Mouse (Mus musculus) left cerebral cortex, postnatal 10 days (tissue): Measurements from ENCODE around the gene Tomm20. TPM values are rescaled to one million over a fixed set of nuclear protein-coding genes. Genes with fewer than 3 reads are reported as not detected.
A peak's percentile ranks its signal among the peaks of the same experiment; 100 is the strongest.
"Not testable (repeated sequence)": the region's sequence is repeated elsewhere in the genome, so short reads cannot be mapped to it uniquely, and the experiment has no call there.

Experiments
- DNase-seq, 2 experiments: peaks; one replicate each; pipeline ENCODE4 v3.0.0; 2021 to 2022; ENCODE audit warnings: low spot score in 2 of 2, mixed read lengths in 1 of 2; ENCODE audit errors: extremely low spot score in 1 of 2
- intact Hi-C: fragments of 180-260 bp; cut with DNase I; formaldehyde crosslinking; loops from one replicate; pipeline ENCODE4 v1.15.1; 2025
- total RNA-seq, 2 experiments: library from RNA; stranded (reverse); gene quantifications; 2 replicates each; pipeline ENCODE4 v1.2.3; 2021

Gene Tomm20
- total RNA-seq: 100 to 1,000 TPM; 156 to 169 TPM

- peak; percentile 94 to 98 for DNase-seq
- intact Hi-C loops: no loop called here
Measured at GRCm38 (mm10) chr8:126945730-126946163, at the start of gene Tomm20. Gene Tomm20 (minus strand): TSS chr8:126945844.

GRCm38 (mm10) chr8:126994506-126994905, 48.9 kb upstream of the Tomm20 start:
- DNase-seq: no peak
- intact Hi-C loops: no loop called here

- intact Hi-C loops: loop anchor here (2.0 kb wide), 1 partner anchor 189 kb away; no protein-coding TSS in a partner anchor
- DNase-seq: no peak
Measured at GRCm38 (mm10) chr8:126989363-126990153, 43.9 kb upstream of the Tomm20 start.

- no peak for DNase-seq
- intact Hi-C loops: loop anchor here (2.0 kb wide), 1 partner anchor 190 kb away; no protein-coding TSS in a partner anchor
Measured at GRCm38 (mm10) chr8:126988346-126989006, 42.8 kb upstream of the Tomm20 start.

- DNase-seq: peak; percentile 66 to 81
- intact Hi-C loops: loop anchor here (1.0 kb wide), 1 partner anchor 153 kb away; no protein-coding TSS in a partner anchor
Measured at GRCm38 (mm10) chr8:126986495-126986894, 40.9 kb upstream of the Tomm20 start.

GRCm38 (mm10) chr8:126980046-126980445, 34.4 kb upstream of the Tomm20 start:
- intact Hi-C loops: no loop called here
- no peak for DNase-seq

GRCm38 (mm10) chr8:126979091-126979920, 33.7 kb upstream of the Tomm20 start:
- intact Hi-C loops: loop anchor here (5.0 kb wide), 1 partner anchor 482 kb away; no protein-coding TSS in a partner anchor
- no peak for DNase-seq

GRCm38 (mm10) chr8:126978535-126978934, 32.9 kb upstream of the Tomm20 start:
- not testable (repeated sequence) for DNase-seq
- intact Hi-C loops: loop anchor here (5.0 kb wide), 1 partner anchor 481 kb away; no protein-coding TSS in a partner anchor

GRCm38 (mm10) chr8:126978028-126978427, 32.4 kb upstream of the Tomm20 start:
- DNase-seq: no peak
- intact Hi-C loops: loop anchor here (5.0 kb wide), 1 partner anchor 481 kb away; no protein-coding TSS in a partner anchor

GRCm38 (mm10) chr8:126976608-126977348, 31.1 kb upstream of the Tomm20 start:
- DNase-seq: no peak
- intact Hi-C loops: loop anchor here (5.0 kb wide), 1 partner anchor 479 kb away; no protein-coding TSS in a partner anchor

- peak in 1 of 2 experiments; percentile 37 for DNase-seq
- intact Hi-C loops: loop anchor here (5.0 kb wide), 1 partner anchor 478 kb away; no protein-coding TSS in a partner anchor
Measured at GRCm38 (mm10) chr8:126975706-126976105, 30.1 kb upstream of the Tomm20 start.

- intact Hi-C loops: loop anchor here (5.0 kb wide), 1 partner anchor 37 kb away; no protein-coding TSS in a partner anchor
- DNase-seq: no peak
Measured at GRCm38 (mm10) chr8:126974511-126974910, 28.9 kb upstream of the Tomm20 start.

GRCm38 (mm10) chr8:126973686-126974265, 28.1 kb upstream of the Tomm20 start:
- DNase-seq: no peak
- intact Hi-C loops: loop anchor here (5.0 kb wide), 1 partner anchor 36 kb away; no protein-coding TSS in a partner anchor

GRCm38 (mm10) chr8:126972649-126973048, 27.0 kb upstream of the Tomm20 start:
- no peak for DNase-seq
- intact Hi-C loops: loop anchor here (5.0 kb wide), 1 partner anchor 35 kb away; no protein-coding TSS in a partner anchor

- intact Hi-C loops: loop anchor here (5.0 kb wide), 1 partner anchor 35 kb away; no protein-coding TSS in a partner anchor
- DNase-seq: no peak
Measured at GRCm38 (mm10) chr8:126972102-126972501, 26.5 kb upstream of the Tomm20 start.

GRCm38 (mm10) chr8:126971314-126971664, 25.6 kb upstream of the Tomm20 start:
- DNase-seq: no peak
- intact Hi-C loops: loop anchor here (5.0 kb wide), 1 partner anchor 34 kb away; no protein-coding TSS in a partner anchor

- intact Hi-C loops: loop anchor here (5.0 kb wide), 1 partner anchor 33 kb away; no protein-coding TSS in a partner anchor
- peak; percentile 92 to 93 for DNase-seq
Measured at GRCm38 (mm10) chr8:126970579-126971313, 25.1 kb upstream of the Tomm20 start, which contains the start of gene Rbm34. Gene Rbm34 (minus strand): TSS chr8:126971071.
